Mouse (Mus musculus): Measurements from ENCODE around the gene C130032M10Rik. TPM values are rescaled to one million over a fixed set of nuclear protein-coding genes. Genes with fewer than 3 reads are reported as not detected.

Gene C130032M10Rik
- polyA plus RNA-seq, 1 experiment = not detected

DNA sequence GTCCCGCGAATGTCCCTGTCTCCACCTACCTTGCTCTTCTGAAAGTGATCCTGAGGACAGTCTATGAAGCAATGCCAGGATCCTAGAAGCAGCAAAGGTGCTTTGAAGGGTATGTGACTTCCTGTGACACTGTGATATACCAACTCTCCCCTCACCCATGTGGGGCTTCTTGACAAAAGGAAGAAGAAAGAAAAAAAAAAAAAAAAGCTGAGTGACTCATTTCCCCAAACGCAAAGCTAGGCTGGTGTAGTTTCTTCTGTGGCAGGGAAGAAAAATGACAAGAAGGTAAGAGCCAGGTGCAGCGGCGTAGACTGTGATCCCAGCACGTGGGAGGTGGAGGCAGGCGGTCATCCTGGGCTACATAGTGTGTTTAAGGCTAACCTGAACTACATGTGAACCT lies 19.0 kb upstream of the C130032M10Rik start:
- no peak for DNase-seq
- Histone ChIP-seq H3K4me3 (replicated peaks; ENCODE audit: extremely low read depth, low read depth, low read length) (no peak overlapping the region), H3K4me1 (ENCODE audit: control insufficient read depth, insufficient read depth, low read length) (no peaks in the 10 kb centered on the region; the same call in 1 of the 2 replicates)
- TF ChIP-seq CTCF (IDR thresholded peaks at IDR 0.05; ENCODE audit: insufficient read depth, low read length) = no peak
- TF ChIP-seq POLR2A (IDR thresholded peaks at IDR 0.05; ENCODE audit: borderline replicate concordance, extremely low read depth, low read depth, low read length) = no peak
- 70% methylated on average over 7 of the region's 7 CpGs for WGBS

DNA sequence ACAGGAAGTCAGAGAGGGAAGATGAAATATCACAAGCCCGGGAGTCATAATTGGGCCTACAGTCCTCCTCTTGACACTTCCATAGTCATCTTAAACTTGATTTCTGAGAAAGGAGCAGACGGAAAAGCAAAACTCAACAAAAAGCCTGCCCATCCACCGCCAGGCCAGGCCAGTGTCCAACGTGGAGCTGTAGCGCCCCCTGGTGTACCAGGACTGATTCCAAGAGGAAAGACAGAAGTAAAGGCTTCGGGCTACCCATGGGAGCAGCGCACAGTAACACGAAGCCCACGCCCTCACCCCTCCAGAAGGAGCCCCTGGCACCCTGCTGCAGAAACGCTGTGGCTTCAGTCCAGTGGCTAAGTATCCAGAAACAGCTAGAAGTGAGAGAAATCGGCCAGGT lies 17.3 kb upstream of the C130032M10Rik start:
- TF ChIP-seq CTCF (IDR thresholded peaks at IDR 0.05; ENCODE audit: insufficient read depth, low read length) = peak; percentile 85
- no peak for TF ChIP-seq POLR2A (IDR thresholded peaks at IDR 0.05; ENCODE audit: borderline replicate concordance, extremely low read depth, low read depth, low read length)
- H3K4me3 ChIP-seq (replicated peaks; ENCODE audit: extremely low read depth, low read depth, low read length) = no peak overlapping the region
- WGBS = 6% methylated on average over 11 of the region's 11 CpGs

DNA sequence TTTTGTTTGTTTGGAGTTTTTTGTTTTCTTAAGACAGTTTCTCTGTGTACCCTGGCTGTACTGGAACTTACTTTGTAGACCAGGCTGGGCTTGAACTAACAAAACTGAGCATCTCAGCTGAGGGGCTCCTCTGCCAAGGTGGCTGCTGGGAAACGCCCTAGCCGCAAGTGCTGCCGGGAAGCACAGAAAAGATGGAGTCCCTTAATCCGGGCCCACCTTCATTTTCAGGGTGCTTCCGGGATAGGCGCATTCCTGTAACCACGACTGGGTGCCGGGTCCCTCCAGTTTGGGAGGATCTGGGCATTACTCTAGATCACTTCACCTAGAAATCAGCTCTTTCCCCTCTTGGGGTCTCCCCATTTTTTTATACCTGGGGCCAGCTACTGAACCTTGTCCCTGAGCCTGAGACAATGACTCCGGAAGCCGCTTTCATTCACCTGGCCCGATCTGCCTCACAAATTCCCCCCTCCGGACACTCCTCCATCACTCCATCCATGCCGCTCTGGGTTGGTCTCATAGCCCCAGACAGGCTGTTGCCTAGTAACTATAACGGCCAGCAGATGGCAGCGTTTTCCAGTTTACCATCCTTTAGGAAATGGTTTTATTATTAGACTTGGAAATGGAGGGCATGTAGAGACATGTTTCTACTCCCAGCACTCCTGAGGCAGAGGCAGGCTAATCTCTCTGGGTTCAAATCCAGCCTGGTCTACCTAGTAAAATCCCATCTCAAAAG lies 15.5 kb upstream of the C130032M10Rik start:
- no peak for TF ChIP-seq POLR2A (IDR thresholded peaks at IDR 0.05; ENCODE audit: borderline replicate concordance, extremely low read depth, low read depth, low read length)
- peak; percentile 40 for TF ChIP-seq CTCF (IDR thresholded peaks at IDR 0.05; ENCODE audit: insufficient read depth, low read length)
- no peaks in the 10 kb centered on the region; the same call in 1 of the 2 replicates for H3K4me1 ChIP-seq (ENCODE audit: control insufficient read depth, insufficient read depth, low read length)
- 16% methylated on average over 15 of the region's 15 CpGs for whole genome bisulfite sequencing
- no peak overlapping the region for H3K4me3 ChIP-seq (replicated peaks; ENCODE audit: extremely low read depth, low read depth, low read length)
- peak; percentile 55 for DNase-seq

More for the DNA sequence above, 17.3 kb upstream of the C130032M10Rik start:
- H3K4me1 ChIP-seq (ENCODE audit: control insufficient read depth, insufficient read depth, low read length) = no peaks in the 10 kb centered on the region; the same call in 1 of the 2 replicates
- DNase-seq = peak; percentile 81

DNA sequence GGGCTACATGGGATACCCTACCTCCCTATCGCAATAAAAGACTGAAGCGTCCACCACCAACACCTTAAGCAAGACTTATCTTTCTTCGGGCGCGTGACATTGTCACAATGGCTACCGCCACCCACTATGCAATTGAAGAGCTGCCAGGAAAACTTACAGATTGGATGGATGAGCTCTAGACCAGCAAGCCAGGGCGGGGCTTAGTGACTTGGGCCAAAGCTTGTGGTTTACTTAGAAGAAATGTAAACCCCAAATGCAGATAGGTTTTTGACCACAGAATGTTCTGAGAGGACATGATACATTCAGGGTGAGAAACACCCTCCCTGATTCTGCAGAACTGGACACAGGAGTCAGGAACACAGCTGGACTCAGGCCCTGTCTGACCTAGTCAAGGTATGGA lies 14.4 kb upstream of the C130032M10Rik start:
- Histone ChIP-seq H3K4me1 (ENCODE audit: control insufficient read depth, insufficient read depth, low read length) (no peaks in the 10 kb centered on the region; the same call in 1 of the 2 replicates), H3K4me3 (replicated peaks; ENCODE audit: extremely low read depth, low read depth, low read length) (no peak overlapping the region)
- no peak for TF ChIP-seq CTCF (IDR thresholded peaks at IDR 0.05; ENCODE audit: insufficient read depth, low read length)
- no peak for TF ChIP-seq POLR2A (IDR thresholded peaks at IDR 0.05; ENCODE audit: borderline replicate concordance, extremely low read depth, low read depth, low read length)
- WGBS = 88% methylated on average over 7 of the region's 7 CpGs
- no peak for DNase-seq

DNA sequence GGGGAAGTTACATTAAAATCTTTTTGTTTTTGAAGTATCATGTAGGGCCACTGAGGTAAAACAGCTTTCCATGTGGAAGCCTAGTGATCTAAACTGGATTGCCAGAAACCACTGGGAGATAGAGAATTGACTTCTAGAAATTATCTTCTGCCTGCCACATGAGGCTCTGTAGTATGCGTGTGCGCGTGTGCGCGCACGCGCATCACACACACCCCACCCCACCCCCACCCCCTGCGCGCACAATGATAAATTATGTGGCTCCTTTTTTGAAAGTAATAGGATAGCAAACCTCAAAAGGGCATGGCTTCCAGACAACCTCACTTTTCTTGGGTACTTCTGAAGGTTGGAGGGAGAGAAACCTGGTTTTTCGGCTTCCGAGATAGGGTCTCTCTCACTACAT lies 13.6 kb upstream of the C130032M10Rik start:
- DNase-seq = no peak
- over 99% methylated on average over 11 of the region's 11 CpGs for WGBS
- TF ChIP-seq POLR2A (IDR thresholded peaks at IDR 0.05; ENCODE audit: borderline replicate concordance, extremely low read depth, low read depth, low read length) (no peak), CTCF (IDR thresholded peaks at IDR 0.05; ENCODE audit: insufficient read depth, low read length) (no peak)
- no peak overlapping the region for H3K4me3 ChIP-seq (replicated peaks; ENCODE audit: extremely low read depth, low read depth, low read length)
- H3K4me1 ChIP-seq (ENCODE audit: control insufficient read depth, insufficient read depth, low read length) = no peaks in the 10 kb centered on the region; the same call in 1 of the 2 replicates

DNA sequence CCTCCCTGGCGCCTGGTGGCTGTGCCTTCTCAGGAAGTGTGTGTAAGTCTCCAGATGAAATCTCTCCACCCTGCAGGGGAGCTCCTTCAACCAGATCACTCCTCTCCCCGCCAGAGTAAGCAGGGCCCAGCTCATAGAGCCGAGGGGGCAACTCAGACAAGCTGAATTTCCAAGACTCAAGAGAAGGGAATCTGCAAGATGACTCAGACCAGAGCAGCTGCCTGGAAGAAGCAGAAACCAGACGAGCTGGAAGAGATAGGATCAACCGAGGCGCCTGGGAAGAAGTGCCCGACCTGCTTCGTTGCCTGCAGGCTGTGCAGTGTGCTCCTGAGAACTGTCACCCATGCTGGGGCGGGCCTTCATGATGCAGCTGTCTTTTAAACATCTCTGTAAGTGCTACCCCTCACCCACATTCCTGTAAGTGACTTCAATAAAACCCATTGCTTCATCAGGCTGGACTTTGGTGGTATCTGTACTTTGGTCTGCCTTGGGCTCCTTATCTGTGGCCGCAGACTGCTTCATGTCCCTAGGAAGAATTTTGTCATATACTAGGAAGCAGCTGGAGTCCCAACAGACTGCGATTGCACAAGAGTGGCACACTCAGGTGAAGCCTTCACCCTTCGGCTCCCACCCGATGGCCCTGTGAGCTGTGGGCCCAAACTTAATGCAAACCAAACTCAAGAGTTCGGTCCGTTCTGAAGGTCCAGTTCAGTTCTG lies 12.6 kb upstream of the C130032M10Rik start:
- DNase-seq = no peak
- 63% methylated on average over 15 of the region's 15 CpGs for WGBS
- H3K4me3 ChIP-seq (replicated peaks; ENCODE audit: extremely low read depth, low read depth, low read length) = no peak overlapping the region
- TF ChIP-seq POLR2A (IDR thresholded peaks at IDR 0.05; ENCODE audit: borderline replicate concordance, extremely low read depth, low read depth, low read length) = no peak
- no peak for TF ChIP-seq CTCF (IDR thresholded peaks at IDR 0.05; ENCODE audit: insufficient read depth, low read length)
- H3K4me1 ChIP-seq (ENCODE audit: control insufficient read depth, insufficient read depth, low read length) = no peaks in the 10 kb centered on the region; the same call in 1 of the 2 replicates

DNA sequence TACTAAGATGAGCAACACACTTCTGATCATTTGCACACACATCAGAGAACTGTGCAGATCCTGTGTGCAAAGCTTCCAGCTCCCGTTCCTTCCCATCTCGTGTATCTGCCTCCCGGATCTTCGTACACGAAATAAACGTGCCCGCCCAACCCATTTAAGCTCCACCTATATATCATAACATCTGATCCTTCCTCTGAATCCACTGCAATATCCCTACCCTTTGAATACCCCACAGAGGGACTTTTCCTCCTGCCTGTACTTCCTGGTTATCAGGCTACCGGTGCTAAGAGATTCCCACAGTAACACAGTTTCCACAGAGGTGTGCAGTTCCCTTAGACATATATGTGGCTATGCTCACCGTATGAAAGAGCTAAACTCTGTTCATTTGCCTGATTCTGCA lies 10.7 kb upstream of the C130032M10Rik start, which contains the start of gene Ccr4:
Ccr4 (minus strand) TSS at position 101 of the 400 bp plus-strand sequence.
- no peak within 1 kb of the TSS for H3K4me3 ChIP-seq (replicated peaks; ENCODE audit: extremely low read depth, low read depth, low read length)
- no peak for TF ChIP-seq POLR2A (IDR thresholded peaks at IDR 0.05; ENCODE audit: borderline replicate concordance, extremely low read depth, low read depth, low read length)
- no peak for TF ChIP-seq CTCF (IDR thresholded peaks at IDR 0.05; ENCODE audit: insufficient read depth, low read length)
- 83% methylated on average over 9 of the region's 9 CpGs for WGBS
- no peak for DNase-seq
- H3K4me1 ChIP-seq (ENCODE audit: control insufficient read depth, insufficient read depth, low read length) = no peaks in the 10 kb centered on the region

DNA sequence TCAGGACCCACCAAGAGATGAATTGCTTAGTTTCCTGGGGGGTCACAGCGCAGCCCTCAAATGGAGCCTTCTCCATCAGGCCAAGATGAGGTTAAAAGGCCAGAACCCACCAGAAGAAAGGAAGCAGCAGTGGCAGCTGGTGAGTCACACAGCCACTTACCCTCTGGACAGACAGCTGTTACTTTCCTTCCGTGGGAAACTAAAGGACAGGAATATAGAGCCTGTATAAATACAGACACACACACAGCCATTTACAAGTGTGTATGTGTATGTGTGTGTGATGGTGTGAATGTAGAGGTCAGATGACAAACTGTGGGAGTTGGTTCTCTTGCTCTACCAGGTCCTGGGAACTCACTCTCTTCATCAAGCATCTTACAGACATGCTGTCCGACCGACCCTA lies 8.9 kb upstream of the C130032M10Rik start:
- TF ChIP-seq POLR2A (IDR thresholded peaks at IDR 0.05; ENCODE audit: borderline replicate concordance, extremely low read depth, low read depth, low read length) = no peak
- TF ChIP-seq CTCF (IDR thresholded peaks at IDR 0.05; ENCODE audit: insufficient read depth, low read length) = no peak
- no peak overlapping the region for H3K4me3 ChIP-seq (replicated peaks; ENCODE audit: extremely low read depth, low read depth, low read length)
- WGBS = 56% methylated on average over 4 of the region's 4 CpGs

DNA sequence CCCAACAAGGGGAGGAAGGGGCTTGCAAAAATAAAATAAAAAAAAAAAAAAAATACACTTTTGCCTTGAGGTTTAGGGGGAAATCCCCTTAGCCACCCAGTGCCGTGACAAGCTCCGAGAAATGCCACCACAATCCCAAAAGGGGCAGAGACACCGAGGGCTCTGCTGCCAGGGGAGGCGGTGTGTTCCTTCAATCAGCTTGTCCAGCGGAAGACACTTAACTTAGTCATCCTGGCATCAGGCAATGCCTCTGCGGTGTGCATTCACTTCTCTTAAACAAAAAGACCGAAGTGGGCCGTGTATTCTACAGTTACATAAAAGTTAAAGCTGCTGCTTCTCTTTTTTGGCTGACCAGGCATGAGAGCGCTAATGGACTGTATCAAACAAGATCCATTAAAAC lies 8.1 kb upstream of the C130032M10Rik start:
- Histone ChIP-seq H3K4me3 (replicated peaks; ENCODE audit: extremely low read depth, low read depth, low read length) (no peak overlapping the region), H3K4me1 (ENCODE audit: control insufficient read depth, insufficient read depth, low read length) (no peaks in the 10 kb centered on the region)
- no peak for TF ChIP-seq CTCF (IDR thresholded peaks at IDR 0.05; ENCODE audit: insufficient read depth, low read length)
- DNase-seq = no peak
- WGBS = 77% methylated on average over 9 of the region's 9 CpGs

More for the DNA sequence above, 8.9 kb upstream of the C130032M10Rik start:
- DNase-seq = no peak
- no peaks in the 10 kb centered on the region for H3K4me1 ChIP-seq (ENCODE audit: control insufficient read depth, insufficient read depth, low read length)
